Mouse (Mus musculus) telencephalon, adult 2 months (tissue): ENCODE measurements around the gene Zp1.

ENCODE experiments used
- DNase-seq: peaks from one replicate; pipeline ENCODE4 v3.0.0-alpha.2; 2011; ENCODE audit warnings: low read depth, low spot score

Gene Zp1

GRCm38 (mm10) chr19:10920532-10920931, at the start of gene Zp1:
Gene Zp1 (minus strand): TSS chr19:10920632.
- no peak for DNase-seq

GRCm38 (mm10) chr19:10968578-10968977, 48.1 kb upstream of the Zp1 start:
- DNase-seq: no peak

GRCm38 (mm10) chr19:10965721-10966120, 45.3 kb upstream of the Zp1 start:
- DNase-seq: no peak

GRCm38 (mm10) chr19:10959978-10960346, 39.5 kb upstream of the Zp1 start:
- no peak for DNase-seq

- no peak for DNase-seq
Observed at GRCm38 (mm10) chr19:10959085-10959977, 38.9 kb upstream of the Zp1 start.

- peak; percentile 46 for DNase-seq
Observed at GRCm38 (mm10) chr19:10952021-10952939, 31.8 kb upstream of the Zp1 start.

- no peak for DNase-seq
Observed at GRCm38 (mm10) chr19:10949558-10949957, 29.1 kb upstream of the Zp1 start.

GRCm38 (mm10) chr19:10949112-10949511, 28.7 kb upstream of the Zp1 start, which contains the start of gene Ccdc86:
Gene Ccdc86 (minus strand): TSS chr19:10949266.
- DNase-seq: peak; percentile 99

GRCm38 (mm10) chr19:10948416-10948815, 28.0 kb upstream of the Zp1 start:
- no peak for DNase-seq

GRCm38 (mm10) chr19:10947219-10947618, 26.8 kb upstream of the Zp1 start:
- DNase-seq: no peak

GRCm38 (mm10) chr19:10946506-10946905, 26.1 kb upstream of the Zp1 start:
- no peak for DNase-seq

GRCm38 (mm10) chr19:10943955-10944354, 23.5 kb upstream of the Zp1 start:
- no peak for DNase-seq

- DNase-seq: no peak
Observed at GRCm38 (mm10) chr19:10940801-10941457, 20.5 kb upstream of the Zp1 start.

- no peak for DNase-seq
Observed at GRCm38 (mm10) chr19:10940097-10940800, 19.8 kb upstream of the Zp1 start.

- DNase-seq: no peak
Observed at GRCm38 (mm10) chr19:10938771-10939170, 18.3 kb upstream of the Zp1 start.

GRCm38 (mm10) chr19:10937110-10937563, 16.7 kb upstream of the Zp1 start, which contains the start of gene Ptgdr2:
Gene Ptgdr2 (plus strand): TSS chr19:10937160.
- DNase-seq: no peak

- no peak for DNase-seq
Observed at GRCm38 (mm10) chr19:10936077-10936476, 15.6 kb upstream of the Zp1 start.

- no peak for DNase-seq
Observed at GRCm38 (mm10) chr19:10935029-10935428, 14.6 kb upstream of the Zp1 start.

- DNase-seq: no peak
Observed at GRCm38 (mm10) chr19:10930641-10931040, 10.2 kb upstream of the Zp1 start.

GRCm38 (mm10) chr19:10926666-10927065, 6.2 kb upstream of the Zp1 start:
- no peak for DNase-seq

- no peak for DNase-seq
Observed at GRCm38 (mm10) chr19:10926123-10926621, 5.7 kb upstream of the Zp1 start.
